Mouse (Mus musculus) ES-E14 (cell line): ENCODE measurements at regions not wholly inside any gene's neighbourhood (a gene's known extent, or its start where the extent isn't known, plus 50 kb on each side); places are given as distances from the start of the nearest gene placed in this dataset.

Experiments
- HCFC1 ChIP-seq: IDR thresholded peaks from 2 replicates; pipeline ENCODE4 v1.6.1; 2012; ENCODE audit warnings: low read length, inconsistent platforms, borderline replicate concordance; ENCODE audit not compliant: insufficient read depth
- MAFK ChIP-seq: IDR thresholded peaks from 2 replicates; pipeline ENCODE4 v1.6.1; 2014; ENCODE audit warnings: mild to moderate bottlenecking, low read depth, low read length, inconsistent platforms; ENCODE audit not compliant: insufficient read depth
- ZC3H11A ChIP-seq: IDR thresholded peaks from 2 replicates; pipeline ENCODE4 v1.6.1; 2012; ENCODE audit warnings: low read depth, mild to moderate bottlenecking, inconsistent platforms, low read length, borderline replicate concordance
- ZNF384 ChIP-seq: IDR thresholded peaks from 2 replicates; pipeline ENCODE4 v1.6.1; 2012; ENCODE audit warnings: low read depth, low read length, inconsistent platforms

GRCm38 (mm10) chr1:194026958-194027692 lies 590.9 kb upstream of the Plxna2 start:
- TF ChIP-seq HCFC1 (no peak), ZC3H11A (no peak), MAFK (no peak), ZNF384 (no peak)
